Mouse (Mus musculus): ENCODE data around the gene Mast4. TPM values are rescaled to one million over a fixed set of nuclear protein-coding genes. Genes with fewer than 3 reads are reported as not detected.

Mast4 gene
- polyA plus RNA-seq, 1 experiment, result 2.8 TPM

GRCm38 (mm10) chr13:103319881-103320280 is 14.4 kb downstream of the Mast4 start:
- DNase-seq (ENCODE audit: low read depth, low spot score), result no peak
- 89% methylated on average over 9 of the region's 9 CpGs for WGBS

GRCm38 (mm10) chr13:103319317-103319716 is 15.0 kb downstream of the Mast4 start:
- no peak for DNase-seq (ENCODE audit: low read depth, low spot score)
- WGBS, result 20% methylated on average over 2 of the region's 3 CpGs

- DNase-seq (ENCODE audit: low read depth, low spot score), result no peak
- 73% methylated on average over 3 of the region's 3 CpGs for WGBS
Observed at GRCm38 (mm10) chr13:103316777-103317367, 17.4 kb downstream of the Mast4 start.

- no peak for DNase-seq (ENCODE audit: low read depth, low spot score)
- WGBS, result 56% methylated on average over 10 of the region's 10 CpGs
Observed at GRCm38 (mm10) chr13:103315113-103315708, 19.1 kb downstream of the Mast4 start.

GRCm38 (mm10) chr13:103308296-103308695 is 26.0 kb downstream of the Mast4 start:
- WGBS, result 82% methylated on average over 4 of the region's 4 CpGs
- DNase-seq (ENCODE audit: low read depth, low spot score), result no peak

GRCm38 (mm10) chr13:103303826-103304225 is 30.5 kb downstream of the Mast4 start:
- no peak for DNase-seq (ENCODE audit: low read depth, low spot score)
- 57% methylated on average over 9 of the region's 9 CpGs for WGBS

GRCm38 (mm10) chr13:103302508-103302907 is 31.8 kb downstream of the Mast4 start:
- DNase-seq (ENCODE audit: low read depth, low spot score), result no peak
- 68% methylated on average over 6 of the region's 6 CpGs for WGBS

GRCm38 (mm10) chr13:103302077-103302476 is 32.2 kb downstream of the Mast4 start:
- 89% methylated on average over 2 of the region's 2 CpGs for WGBS
- DNase-seq (ENCODE audit: low read depth, low spot score), result no peak

- DNase-seq (ENCODE audit: low read depth, low spot score), result no peak
- WGBS, result 87% methylated on average over 13 of the region's 13 CpGs
Observed at GRCm38 (mm10) chr13:103294424-103294823, 39.9 kb downstream of the Mast4 start.

GRCm38 (mm10) chr13:103293121-103293520 is 41.2 kb downstream of the Mast4 start:
- 84% methylated on average over 1 of the region's 1 CpGs for WGBS
- no peak for DNase-seq (ENCODE audit: low read depth, low spot score)

- DNase-seq (ENCODE audit: low read depth, low spot score), result no peak
- 62% methylated on average over 4 of the region's 4 CpGs for WGBS
Observed at GRCm38 (mm10) chr13:103291098-103291497, 43.2 kb downstream of the Mast4 start.

GRCm38 (mm10) chr13:103285821-103286220 is 48.5 kb downstream of the Mast4 start:
- 72% methylated on average over 5 of the region's 5 CpGs for WGBS
- DNase-seq (ENCODE audit: low read depth, low spot score), result no peak

- DNase-seq (ENCODE audit: low read depth, low spot score), result no peak
- WGBS, result 76% methylated on average over 7 of the region's 7 CpGs
Observed at GRCm38 (mm10) chr13:103285036-103285435, 49.3 kb downstream of the Mast4 start.

- WGBS, result 84% methylated on average over 9 of the region's 9 CpGs
- no peak for DNase-seq (ENCODE audit: low read depth, low spot score)
Observed at GRCm38 (mm10) chr13:103270856-103271391, 63.4 kb downstream of the Mast4 start.

- DNase-seq (ENCODE audit: low read depth, low spot score), result no peak
- WGBS, result 67% methylated on average over 3 of the region's 3 CpGs
Observed at GRCm38 (mm10) chr13:103262707-103263106, 71.6 kb downstream of the Mast4 start.

- 59% methylated on average over 3 of the region's 3 CpGs for WGBS
- DNase-seq (ENCODE audit: low read depth, low spot score), result no peak
Observed at GRCm38 (mm10) chr13:103262061-103262460, 72.2 kb downstream of the Mast4 start.

- 78% methylated on average over 3 of the region's 3 CpGs for WGBS
- no peak for DNase-seq (ENCODE audit: low read depth, low spot score)
Observed at GRCm38 (mm10) chr13:103260414-103260813, 73.9 kb downstream of the Mast4 start.

GRCm38 (mm10) chr13:103258106-103258505 is 76.2 kb downstream of the Mast4 start:
- WGBS, result 54% methylated on average over 3 of the region's 3 CpGs
- DNase-seq (ENCODE audit: low read depth, low spot score), result no peak

- 72% methylated on average over 3 of the region's 3 CpGs for whole genome bisulfite sequencing
- DNase-seq (ENCODE audit: low read depth, low spot score), result no peak
Observed at GRCm38 (mm10) chr13:103254861-103255260, 79.4 kb downstream of the Mast4 start.

- WGBS, result 79% methylated on average over 6 of the region's 6 CpGs
- DNase-seq (ENCODE audit: low read depth, low spot score), result no peak
Observed at GRCm38 (mm10) chr13:103253077-103253476, 81.2 kb downstream of the Mast4 start.

All from large intestine, adult 2 months (tissue).